Comparison of ENCODE assay signal across 17 mouse cellular contexts in genomic region chr7:112966382-112966781, GRCm38 (mm10). TPM values are rescaled to one million over a fixed set of nuclear protein-coding genes. Genes with fewer than 3 reads are reported as not detected.
DNase-seq lines count a peak whose midpoint lies in the region; ATAC-seq and TF ChIP-seq lines count a peak whose summit lies in the region.
"Had no signal": no experiment of that assay in that cellular context is flagged by ENCODE, and none has a peak within 500 bp of the region (broad histone marks: within the 10 kb centered on the region; RNA-seq: fewer than 3 reads in every experiment).

No protein-coding gene starts in this region.

- no peaks in the 10 kb centered on the region for H3K4me1 ChIP-seq in kidney, embryonic 14.5 days (ENCODE audit: control insufficient read depth, insufficient read depth, low read length)
- H3K4me1 ChIP-seq in lung, adult 2 months (ENCODE audit: control insufficient read depth, insufficient read depth, low read length), result 0 out of 2 replicates have a peak, but pooled peaks cover 2% of the 10 kb centered on the region
- H3K4me1 ChIP-seq in stomach, embryonic 14.5 days (ENCODE audit: control insufficient read depth, insufficient read depth, low read length), result no peaks in the 10 kb centered on the region
- H3K4me1 ChIP-seq in forebrain, postnatal 0 days (ENCODE audit: insufficient read depth), result no peaks in the 10 kb centered on the region
- H3K4me1 ChIP-seq: neural tube, embryonic 12.5 days had no signal

- peak; percentile 76 for ATAC-seq in Patski
- no peak for ATAC-seq in kidney, embryonic 14.5 days (ENCODE audit: low FRiP score, low TSS enrichment)
- 0 out of 2 replicates have a peak, but pooled peaks have one; percentile 10 for ATAC-seq in stomach, embryonic 14.5 days (ENCODE audit: insufficient number of reproducible peaks, insufficient read depth, low FRiP score, low read depth)
- ATAC-seq in forebrain, postnatal 0 days, result no peak
- ATAC-seq: CD4-positive, CD25-positive, alpha-beta regulatory T cell, adult 4 months had no signal

- peaks cover 9% of the 10 kb centered on the region; the same call in 1 of the 2 replicates for H3K9me3 ChIP-seq in kidney, embryonic 14.5 days (ENCODE audit: control insufficient read depth, low read length)
- H3K9me3 ChIP-seq in stomach, embryonic 14.5 days (ENCODE audit: control insufficient read depth, low read depth, low read length), result peaks cover 7% of the 10 kb centered on the region
- peaks cover 7% of the 10 kb centered on the region for H3K9me3 ChIP-seq in forebrain, postnatal 0 days (ENCODE audit: low read length)

- H3K4me2 ChIP-seq in kidney, embryonic 14.5 days (replicated peaks; ENCODE audit: low read depth, low read length), result no peak overlapping the region
- H3K4me2 ChIP-seq in stomach, embryonic 14.5 days (replicated peaks; ENCODE audit: low read depth, low read length), result no peak overlapping the region
- no peak overlapping the region for H3K4me2 ChIP-seq in forebrain, postnatal 0 days (ENCODE audit: low read depth)
- H3K4me2 ChIP-seq: embryonic facial prominence, embryonic 12.5 days; heart, embryonic 13.5 days; neural tube, embryonic 12.5 days had no signal

- CTCF ChIA-PET in Patski (lab: Charles Lee), result no interaction called here

- no peak overlapping the region for H3K4me3 ChIP-seq in kidney, embryonic 14.5 days (ENCODE audit: low read length)
- no peak overlapping the region for H3K4me3 ChIP-seq in lung, adult 2 months (replicated peaks; ENCODE audit: extremely low read depth, low read depth, low read length)
- H3K4me3 ChIP-seq in stomach, embryonic 14.5 days (ENCODE audit: low read depth, low read length), result no peak overlapping the region
- no peak overlapping the region for H3K4me3 ChIP-seq in forebrain, postnatal 0 days (ENCODE audit: low read depth, low read length)
- H3K4me3 ChIP-seq: embryonic facial prominence, embryonic 12.5 days; heart, embryonic 13.5 days; neural tube, embryonic 12.5 days had no signal

- WGBS in kidney, embryonic 14.5 days, result 44% methylated on average over 6 of the region's 6 CpGs
- WGBS in lung, adult 2 months, result 49% methylated on average over 6 of the region's 6 CpGs
- WGBS in stomach, embryonic 14.5 days, result 46% methylated on average over 6 of the region's 6 CpGs
- 73% methylated on average over 6 of the region's 6 CpGs for WGBS in forebrain, postnatal 0 days

- peak; percentile 83 for DNase-seq in Patski (ENCODE audit: low read depth, low spot score)
- DNase-seq in lung, adult 2 months, result peak; percentile 32
- no peak for DNase-seq in forebrain, postnatal 0 days
- DNase-seq in adrenal gland, postnatal 25 days, result no peak
- DNase-seq in right cerebral cortex, postnatal 4 days, result no peak
- DNase-seq: cerebellum, adult 11 months; gastrocnemius, postnatal 25 days; right cerebral cortex, postnatal 14 days; thymus, adult 2 months had no signal

- H3K27me3 ChIP-seq in Patski, result no peaks in the 10 kb centered on the region
- H3K27me3 ChIP-seq in kidney, embryonic 14.5 days (ENCODE audit: control insufficient read depth, insufficient read depth, low read length), result no peaks in the 10 kb centered on the region
- no peaks in the 10 kb centered on the region for H3K27me3 ChIP-seq in stomach, embryonic 14.5 days (ENCODE audit: control insufficient read depth, insufficient read depth, low read length)
- H3K27me3 ChIP-seq in forebrain, postnatal 0 days (ENCODE audit: insufficient read depth, low read length), result no peaks in the 10 kb centered on the region
- H3K27me3 ChIP-seq: embryonic facial prominence, embryonic 12.5 days; neural tube, embryonic 12.5 days had no signal

- no peak overlapping the region for H3K9ac ChIP-seq in kidney, embryonic 14.5 days (ENCODE audit: low read depth, low read length)
- no peak overlapping the region for H3K9ac ChIP-seq in stomach, embryonic 14.5 days (replicated peaks; ENCODE audit: low read depth, low read length)
- no peak overlapping the region for H3K9ac ChIP-seq in forebrain, postnatal 0 days
- H3K9ac ChIP-seq: embryonic facial prominence, embryonic 12.5 days; heart, embryonic 13.5 days; liver, embryonic 14.5 days; neural tube, embryonic 12.5 days had no signal

- no peak for TF ChIP-seq POLR2A in lung, adult 2 months (IDR thresholded peaks at IDR 0.05; ENCODE audit: borderline replicate concordance, extremely low read depth, low read depth, low read length)

- TF ChIP-seq CTCF in Patski (IDR thresholded peaks at IDR 0.05), result no peak
- no peak for TF ChIP-seq CTCF in lung, adult 2 months (IDR thresholded peaks at IDR 0.05; ENCODE audit: insufficient read depth, low read length)
- TF ChIP-seq CTCF in forebrain, postnatal 0 days (IDR thresholded peaks at IDR 0.05; ENCODE audit: low read depth), result no peak

- POLR2A ChIA-PET in Patski (lab: Charles Lee), result no interaction called here

- H3K27ac ChIP-seq in kidney, embryonic 14.5 days (ENCODE audit: low read depth, low read length), result peak overlapping the region; percentile 63; the same call in 1 of the 2 replicates
- H3K27ac ChIP-seq in stomach, embryonic 14.5 days (ENCODE audit: low read length), result peak overlapping the region; percentile 48; the same call in 1 of the 2 replicates
- H3K27ac ChIP-seq in forebrain, postnatal 0 days (ENCODE audit: low read depth, low read length), result no peak overlapping the region
- H3K27ac ChIP-seq: embryonic facial prominence, embryonic 12.5 days; heart, embryonic 13.5 days; liver, embryonic 14.5 days; neural tube, embryonic 12.5 days had no signal

- in situ Hi-C loops in Patski (cut with MboI; ENCODE audit: low pct_unique_long_range_greater_than_20kb), result no loop called here

- no peaks in the 10 kb centered on the region for H3K36me3 ChIP-seq in kidney, embryonic 14.5 days (ENCODE audit: control insufficient read depth, insufficient read depth, low read length)
- H3K36me3 ChIP-seq in stomach, embryonic 14.5 days (ENCODE audit: control insufficient read depth, insufficient read depth, low read length), result no peaks in the 10 kb centered on the region
- H3K36me3 ChIP-seq in forebrain, postnatal 0 days (ENCODE audit: insufficient read depth), result no peaks in the 10 kb centered on the region
- H3K36me3 ChIP-seq: embryonic facial prominence, embryonic 12.5 days; heart, embryonic 13.5 days; neural tube, embryonic 12.5 days had no signal

RNA-seq across cellular contexts. Expression of gene Rassf10, which starts 12.6 kb away (rescaled TPM):
- polyA plus RNA-seq in Patski (2021), result not detected
- polyA plus RNA-seq in kidney, embryonic 14.5 days (2014; fragmentation: Nextera tagmentation; extraction: Ambion mirVana), result 15.8 and 19.4 TPM in 2 replicates
- polyA plus RNA-seq in lung, adult 2 months (2012; rRNA removed), result 1.7 and 2.2 TPM in 2 replicates
- polyA plus RNA-seq in stomach, embryonic 14.5 days (2014; fragmentation: Nextera tagmentation; extraction: Ambion mirVana), result 7.5 and 8.4 TPM in 2 replicates
- 3.3 and 5.2 TPM in 2 replicates for total RNA-seq in forebrain, postnatal 0 days (2014; rRNA removed)
- 1.3 and 2.3 TPM in 2 replicates for polyA plus RNA-seq in forebrain, postnatal 0 days (2015; fragmentation: Nextera tagmentation; extraction: Ambion mirVana)
- 9.1 and 12.5 TPM in 2 replicates for total RNA-seq in adrenal gland, postnatal 25 days (2021)
- total RNA-seq: megakaryocyte-erythroid progenitor cell, adult 5-6 weeks had no signal
- polyA plus RNA-seq: CD4-positive, CD25-positive, alpha-beta regulatory T cell, adult 4 months had no signal

Comparison
In these comparisons a context has a peak if more than half of its experiments do, and no peak if none do; other contexts are left out.
1. ATAC-seq: peak in Patski (single experiment) and stomach, embryonic 14.5 days (single experiment); none in kidney, embryonic 14.5 days (single experiment) and forebrain, postnatal 0 days (single experiment).
2. DNase-seq: peak in Patski (single experiment) and lung, adult 2 months (single experiment); none in forebrain, postnatal 0 days (single experiment), adrenal gland, postnatal 25 days (single experiment) and right cerebral cortex, postnatal 4 days (single experiment).